Mouse (Mus musculus): ENCODE measurements at regions not wholly inside any gene's neighbourhood (a gene's known extent, or its start where the extent isn't known, plus 50 kb on each side); places are given as distances from the start of the nearest gene placed in this dataset.

DNA sequence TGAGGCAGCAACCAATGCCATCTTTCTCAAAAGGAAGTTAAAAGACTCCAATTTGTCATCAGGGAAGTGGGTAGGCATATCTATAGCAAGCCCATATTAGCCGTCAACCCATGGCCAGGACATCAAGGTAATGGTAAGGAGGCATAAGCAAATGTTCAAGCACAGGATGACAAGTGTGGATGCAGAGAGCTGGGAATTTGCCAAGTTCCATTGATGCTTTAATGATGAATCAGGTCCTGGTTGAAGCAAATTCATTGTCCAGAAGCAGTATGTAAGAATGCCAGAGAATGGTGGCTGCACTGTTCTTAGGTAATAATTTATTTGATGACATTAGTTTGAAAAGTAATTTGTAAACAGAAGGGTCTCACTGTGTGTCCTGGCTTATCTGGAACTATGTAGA, 734.8 kb downstream of the Inhba start:
- TF ChIP-seq CTCF (IDR thresholded peaks at IDR 0.05; ENCODE audit: low read depth, low read length) (no peak), POLR2A (IDR thresholded peaks at IDR 0.05; ENCODE audit: insufficient read depth, low read length) (no peak)
